Mouse (Mus musculus) liver, embryonic 16.5 days (tissue): Measurements from ENCODE around the gene Zbtb20. TPM values are rescaled to one million over a fixed set of nuclear protein-coding genes. Genes with fewer than 3 reads are reported as not detected.

Experiments used
- ATAC-seq: fragments of 200-750 bp; cut with Nextera tagmentation; 2 replicates; pipeline ENCODE4 v1.8.0; 2017; ENCODE audit warnings: low read depth, mild to moderate bottlenecking, moderate number of reproducible peaks, moderate library complexity
- H3K27ac ChIP-seq: fragments of 300-500 bp; sonication (generic); 2 replicates; pipeline ENCODE4 v1.5.1; 2014; ENCODE audit warnings: mild to moderate bottlenecking, low read length
- H3K27me3 ChIP-seq: fragments of 300-500 bp; sonication (generic); 2 replicates; pipeline ENCODE4 v1.6.1; 2014; ENCODE audit warnings: low read depth, low read length, mixed read lengths; ENCODE audit not compliant: control insufficient read depth, insufficient read depth
- H3K36me3 ChIP-seq: fragments of 300-500 bp; sonication (generic); 2 replicates; pipeline ENCODE4 v1.6.1; 2014; ENCODE audit warnings: mild to moderate bottlenecking; ENCODE audit not compliant: control insufficient read depth, insufficient read depth
- H3K4me1 ChIP-seq: fragments of 300-500 bp; sonication (generic); 2 replicates; pipeline ENCODE4 v1.6.1; 2014; ENCODE audit warnings: low read depth, low read length, mixed read lengths; ENCODE audit not compliant: control insufficient read depth
- H3K4me2 ChIP-seq: fragments of 300-500 bp; sonication (generic); 2 replicates; pipeline ENCODE4 v1.6.1; 2014; ENCODE audit warnings: low read depth, low read length, mixed read lengths
- H3K4me3 ChIP-seq: fragments of 300-500 bp; sonication (generic); 2 replicates; pipeline ENCODE4 v1.5.1; 2014; ENCODE audit warnings: low read depth, mild to moderate bottlenecking, low read length
- H3K9ac ChIP-seq: fragments of 300-500 bp; sonication (generic); 2 replicates; pipeline ENCODE4 v1.6.1; 2014; ENCODE audit warnings: low read depth, low read length
- H3K9me3 ChIP-seq: fragments of 300-500 bp; sonication (generic); replicated peaks from 2 replicates; pipeline ENCODE4 v1.6.1; 2016; ENCODE audit warnings: low read length; ENCODE audit not compliant: control insufficient read depth
- WGBS: fragments of 180-500 bp; shearing (Covaris S2); extraction: QIAGEN DNeasy Blood & Tissue Kit; methylation state at CpG from one replicate; pipeline ENCODE4 v1.1.7; 2014; ENCODE audit not compliant: insufficient replicate concordance; 5-methylcytosine and 5-hydroxymethylcytosine counted together
- polyA plus RNA-seq: library from polyadenylated mRNA; unstranded; fragments of >200 nt; fragmentation: Nextera tagmentation; extraction: Ambion mirVana; gene quantifications from 2 replicates; pipeline ENCODE4 v1.2.1, GENCODE M21; 2015

The Zbtb20 gene
- polyA plus RNA-seq, 1 experiment from 2014 or later, result 5.7 TPM

DNA sequence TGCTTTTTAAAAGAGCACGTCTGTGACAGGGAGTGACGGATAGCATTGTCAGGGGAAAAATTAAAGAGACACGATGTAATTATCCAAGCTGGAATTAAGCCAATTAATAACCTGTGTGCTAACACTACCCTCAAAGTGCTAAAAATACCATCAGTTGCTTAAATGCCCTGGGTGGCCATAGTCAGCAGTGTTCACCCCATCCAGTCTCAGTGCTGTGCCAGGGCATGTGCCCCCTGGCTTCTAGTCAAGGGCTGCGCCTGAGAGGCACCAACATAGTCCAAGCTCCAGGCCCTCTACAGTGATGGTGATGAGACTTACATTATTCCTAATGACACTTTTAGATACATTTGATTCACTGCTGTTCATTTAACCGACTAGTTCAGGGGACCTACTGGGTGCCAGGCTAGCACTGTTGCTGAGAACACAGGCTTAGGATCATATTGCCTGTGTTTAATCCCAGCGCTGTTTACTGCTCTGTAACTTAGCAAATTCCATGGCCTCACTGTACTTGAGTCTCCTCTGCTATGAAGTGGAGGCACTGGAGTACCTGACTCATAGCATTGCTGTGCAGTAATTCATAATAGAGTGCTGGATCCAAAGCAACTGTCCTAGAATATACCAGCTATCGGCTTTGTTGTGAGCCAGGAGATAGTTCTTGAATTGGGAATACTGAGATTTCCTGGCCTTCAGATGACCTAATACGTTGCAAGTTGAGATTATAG, 624.6 kb downstream of the Zbtb20 start:
- 69% methylated on average over 8 of the region's 8 CpGs for WGBS

DNA sequence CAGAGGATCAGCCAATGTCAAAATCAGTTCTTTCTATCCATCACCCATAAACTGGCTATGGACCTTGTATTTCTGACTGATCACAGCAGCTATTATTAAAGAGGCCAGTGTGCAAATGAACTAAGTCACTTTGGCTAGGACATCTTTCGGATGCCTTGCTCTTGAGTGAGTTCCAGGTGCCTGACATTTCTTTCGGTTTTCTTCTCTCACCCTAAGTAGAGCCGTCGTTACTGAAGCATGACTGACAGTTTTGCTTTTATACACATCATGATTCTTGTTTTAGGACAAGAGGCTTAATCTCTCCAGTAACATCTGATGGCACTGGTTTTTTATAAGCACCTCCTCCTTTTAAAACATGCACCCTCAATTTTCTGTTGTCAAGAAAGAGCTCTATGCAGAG, 625.6 kb downstream of the Zbtb20 start:
- no peak for ATAC-seq
- H3K4me3 ChIP-seq, result no peak overlapping the region
- no peak overlapping the region for H3K9ac ChIP-seq
- peaks cover 4% of the 10 kb centered on the region; the same call in 1 of the 2 replicates for H3K27me3 ChIP-seq
- H3K9me3 ChIP-seq, result no peaks in the 10 kb centered on the region
- H3K4me1 ChIP-seq, result no peaks in the 10 kb centered on the region
- no peaks in the 10 kb centered on the region for H3K36me3 ChIP-seq
- H3K27ac ChIP-seq, result no peak overlapping the region
- H3K4me2 ChIP-seq, result no peak overlapping the region
- 55% methylated on average over 4 of the region's 4 CpGs for WGBS

More for the DNA sequence above, 624.6 kb downstream of the Zbtb20 start:
- no peak overlapping the region for H3K27ac ChIP-seq
- ATAC-seq, result no peak
- H3K4me1 ChIP-seq, result no peaks in the 10 kb centered on the region
- H3K4me2 ChIP-seq, result no peak overlapping the region
- H3K9ac ChIP-seq, result no peak overlapping the region
- no peaks in the 10 kb centered on the region for H3K9me3 ChIP-seq
- no peak overlapping the region for H3K4me3 ChIP-seq
- no peaks in the 10 kb centered on the region for H3K36me3 ChIP-seq
- peaks cover 4% of the 10 kb centered on the region; the same call in 1 of the 2 replicates for H3K27me3 ChIP-seq

DNA sequence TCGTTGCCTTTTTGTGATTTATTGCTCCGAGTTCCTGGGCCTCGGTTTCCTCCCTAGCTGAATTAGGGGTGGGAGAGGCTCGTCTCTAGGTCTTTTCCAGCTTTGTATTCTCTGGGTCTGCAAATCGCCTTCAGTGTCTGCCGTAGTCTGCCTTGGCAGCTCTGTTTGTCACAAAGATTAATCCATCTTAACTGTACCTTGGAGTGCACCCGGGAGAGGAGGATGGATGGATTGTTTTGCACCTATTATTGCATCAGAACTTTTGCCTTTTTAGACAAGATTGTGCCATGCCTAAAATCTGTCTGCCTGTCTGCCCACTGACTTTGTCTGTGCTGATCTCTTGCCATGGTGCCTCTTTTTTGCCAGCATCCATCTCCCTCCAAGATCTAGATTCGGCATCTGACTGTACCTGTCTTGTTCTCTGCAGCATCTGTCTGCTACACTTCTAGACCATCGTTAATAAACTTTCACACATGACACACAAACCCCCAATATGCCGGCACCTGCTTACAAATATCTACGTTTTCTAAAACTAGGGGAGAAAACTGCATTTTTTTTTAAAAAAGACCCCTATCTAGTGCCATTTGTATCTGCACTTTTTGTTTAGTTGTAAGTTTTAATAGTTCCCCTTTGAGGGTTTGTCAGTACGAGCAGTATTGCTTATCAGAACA, 626.8 kb downstream of the Zbtb20 start:
- Histone ChIP-seq H3K27me3 (peaks cover 4% of the 10 kb centered on the region; the same call in 1 of the 2 replicates), H3K4me3 (no peak overlapping the region), H3K36me3 (no peaks in the 10 kb centered on the region), H3K9me3 (no peaks in the 10 kb centered on the region), H3K27ac (no peak overlapping the region), H3K9ac (no peak overlapping the region), H3K4me1 (no peaks in the 10 kb centered on the region), H3K4me2 (no peak overlapping the region)
- ATAC-seq, result no peak
- WGBS, result 35% methylated on average over 12 of the region's 12 CpGs

DNA sequence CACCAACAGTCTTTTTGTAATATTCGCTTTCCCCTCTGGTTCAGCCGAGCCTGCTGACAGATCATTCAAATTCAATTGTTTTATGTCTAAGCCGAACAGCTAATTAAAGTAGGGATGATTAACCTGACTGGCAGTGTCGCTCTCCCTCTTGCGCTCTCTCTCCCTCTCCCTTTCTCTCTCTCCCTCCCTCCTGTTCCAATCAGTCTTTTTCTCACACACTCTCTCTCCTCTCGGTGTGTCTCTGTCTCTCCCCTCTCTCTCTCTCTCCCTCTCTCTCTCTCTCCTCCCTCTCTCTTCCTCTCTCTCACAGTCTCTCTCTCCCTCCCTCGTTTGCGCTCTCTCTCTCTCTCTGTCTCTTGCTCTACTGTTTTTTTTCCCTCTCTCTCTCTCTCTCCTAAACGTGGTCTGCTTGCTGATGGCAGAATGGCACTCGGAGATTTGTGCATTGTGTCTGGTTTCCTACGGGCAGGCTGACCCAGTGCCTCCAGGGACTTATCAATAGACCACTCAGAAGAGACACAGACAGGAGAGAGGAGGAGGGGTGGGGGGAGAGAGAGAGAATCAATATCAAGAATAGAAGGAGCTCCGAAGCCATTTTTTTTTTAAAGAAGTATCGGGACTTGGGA, 627.4 kb downstream of the Zbtb20 start:
- ATAC-seq, result no peak
- Histone ChIP-seq H3K27ac (no peak overlapping the region), H3K4me3 (no peak overlapping the region), H3K4me2 (peak overlapping the region; percentile 20), H3K27me3 (peaks cover 4% of the 10 kb centered on the region; the same call in 1 of the 2 replicates), H3K4me1 (no peaks in the 10 kb centered on the region), H3K9ac (no peak overlapping the region), H3K9me3 (no peaks in the 10 kb centered on the region), H3K36me3 (no peaks in the 10 kb centered on the region)
- 11% methylated on average over 13 of the region's 13 CpGs for WGBS

DNA sequence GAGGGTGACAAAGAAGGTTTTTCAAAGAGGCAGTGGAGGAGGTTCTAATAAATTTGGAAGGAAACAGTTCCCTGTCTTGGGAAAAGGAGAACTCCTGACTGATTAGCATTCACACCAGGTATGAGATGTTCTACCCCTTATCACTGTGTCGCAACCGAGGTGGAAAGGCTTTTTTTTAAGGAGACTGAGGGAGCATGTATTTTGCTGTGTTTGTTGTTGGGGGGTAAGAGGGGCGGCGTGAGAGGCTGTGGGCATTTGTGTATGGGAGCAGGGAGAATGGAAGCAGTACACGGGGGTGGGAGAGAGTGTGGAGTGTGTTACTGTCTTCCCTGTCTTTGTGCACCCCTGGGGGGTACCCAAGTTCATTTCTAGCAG, 627.9 kb downstream of the Zbtb20 start:
- Histone ChIP-seq H3K4me1 (no peaks in the 10 kb centered on the region), H3K27ac (no peak overlapping the region), H3K4me2 (peak overlapping the region; percentile 20), H3K27me3 (peaks cover 4% of the 10 kb centered on the region; the same call in 1 of the 2 replicates), H3K9ac (no peak overlapping the region), H3K36me3 (no peaks in the 10 kb centered on the region), H3K4me3 (no peak overlapping the region), H3K9me3 (no peaks in the 10 kb centered on the region)
- WGBS, result 2% methylated on average over 5 of the region's 5 CpGs
- ATAC-seq, result no peak

DNA sequence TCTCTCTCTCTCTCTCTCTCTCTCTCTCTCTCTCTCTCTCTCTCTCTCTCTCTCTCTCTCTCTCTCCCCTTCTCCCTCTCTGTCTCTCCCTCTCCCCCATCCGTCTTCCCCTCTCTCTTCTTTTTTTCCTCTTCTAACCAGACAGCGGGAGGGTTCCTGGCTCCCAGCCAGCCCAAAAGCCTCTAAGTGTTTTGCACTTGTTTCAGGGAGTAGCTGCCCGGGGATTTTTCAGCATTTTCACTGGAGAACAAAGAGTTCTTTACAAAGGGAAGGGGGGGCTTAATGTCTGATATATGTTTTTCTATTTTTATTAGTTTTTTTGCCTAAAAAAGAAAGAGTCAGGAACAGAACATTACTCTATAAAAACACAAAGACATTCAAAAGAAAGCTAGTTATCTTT, 628.5 kb downstream of the Zbtb20 start:
- H3K4me3 ChIP-seq, result no peak overlapping the region
- no peak overlapping the region for H3K4me2 ChIP-seq
- peaks cover 4% of the 10 kb centered on the region; the same call in 1 of the 2 replicates for H3K27me3 ChIP-seq
- H3K4me1 ChIP-seq, result no peaks in the 10 kb centered on the region
- WGBS, result 2% methylated on average over 3 of the region's 3 CpGs
- no peak for ATAC-seq
- H3K36me3 ChIP-seq, result no peaks in the 10 kb centered on the region
- H3K9me3 ChIP-seq, result no peaks in the 10 kb centered on the region
- H3K9ac ChIP-seq, result no peak overlapping the region
- no peak overlapping the region for H3K27ac ChIP-seq

DNA sequence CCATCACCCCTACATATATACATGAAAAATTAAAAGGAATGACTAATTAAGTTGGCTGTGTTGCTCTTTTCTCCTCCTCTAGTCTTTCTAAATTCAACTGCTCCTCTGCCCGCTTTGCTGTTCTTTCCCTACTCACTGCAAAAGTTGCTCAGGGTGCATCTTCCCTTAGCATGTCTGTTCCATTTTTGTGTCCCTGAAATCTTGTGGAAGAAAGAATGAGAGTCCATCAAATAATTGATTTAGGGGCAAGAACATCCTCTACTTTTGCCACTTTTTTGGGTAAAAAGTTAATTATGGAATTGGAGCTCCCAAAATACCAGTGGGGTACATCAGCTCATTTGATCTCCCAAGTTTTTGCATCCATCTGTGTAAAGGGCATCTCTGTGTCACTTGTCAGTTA, 628.9 kb downstream of the Zbtb20 start:
- H3K27me3 ChIP-seq, result peaks cover 4% of the 10 kb centered on the region; the same call in 1 of the 2 replicates
- H3K27ac ChIP-seq, result no peak overlapping the region
- H3K4me3 ChIP-seq, result no peak overlapping the region
- WGBS, result 62% methylated on average over 1 of the region's 1 CpGs
- H3K36me3 ChIP-seq, result no peaks in the 10 kb centered on the region
- no peak overlapping the region for H3K4me2 ChIP-seq
- H3K9me3 ChIP-seq, result no peaks in the 10 kb centered on the region
- ATAC-seq, result no peak
- H3K9ac ChIP-seq, result no peak overlapping the region
- H3K4me1 ChIP-seq, result no peaks in the 10 kb centered on the region

DNA sequence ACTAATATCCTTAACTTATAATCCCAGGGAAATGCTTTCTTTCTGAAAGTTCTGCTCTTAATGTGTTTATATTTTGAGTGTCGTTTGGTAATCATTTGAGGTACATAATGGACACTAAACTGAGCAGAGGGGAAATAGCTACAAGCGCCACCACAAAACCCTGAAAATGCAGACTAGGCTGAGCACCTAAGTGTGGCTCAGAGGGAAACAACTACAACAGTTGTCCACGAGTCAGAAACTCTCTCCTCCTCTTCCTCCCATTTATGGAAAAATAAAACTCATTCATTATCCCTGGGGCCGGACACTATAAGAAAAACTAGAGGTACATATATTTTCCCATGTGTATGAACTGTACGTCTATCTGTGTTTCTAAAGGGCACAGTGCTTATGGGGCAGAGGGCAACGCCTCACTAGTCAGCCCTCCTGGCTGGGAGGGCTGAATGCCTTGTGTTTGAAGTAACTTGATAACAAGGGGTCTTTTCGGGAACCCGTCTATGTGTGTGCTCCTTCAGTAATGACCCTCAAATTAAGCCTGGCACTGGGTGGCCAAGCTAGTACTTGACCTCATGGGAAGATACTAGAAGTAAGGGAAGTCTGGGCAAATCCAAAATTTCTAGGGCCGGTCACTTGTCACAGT, 629.8 kb downstream of the Zbtb20 start:
- Histone ChIP-seq H3K4me3 (no peak overlapping the region), H3K9ac (no peak overlapping the region), H3K27me3 (peaks cover 4% of the 10 kb centered on the region; the same call in 1 of the 2 replicates), H3K4me1 (no peaks in the 10 kb centered on the region), H3K36me3 (no peaks in the 10 kb centered on the region), H3K27ac (no peak overlapping the region), H3K4me2 (no peak overlapping the region), H3K9me3 (no peaks in the 10 kb centered on the region)
- WGBS, result 61% methylated on average over 9 of the region's 9 CpGs
- ATAC-seq, result no peak
